Mouse (Mus musculus) stomach, postnatal 0 days (tissue): ENCODE data around the gene Zfp511. TPM values are rescaled to one million over a fixed set of nuclear protein-coding genes. Genes with fewer than 3 reads are reported as not detected.

ENCODE experiments used
- ATAC-seq: fragments of 200-750 bp; cut with Nextera tagmentation; 2 replicates; pipeline ENCODE4 v1.8.0; 2017; ENCODE audit not compliant: low FRiP score, low TSS enrichment
- DNase-seq: peaks from one replicate; pipeline ENCODE4 v3.0.0-alpha.2; 2016; ENCODE audit warnings: low spot score
- H3K27ac ChIP-seq: fragments of 300-500 bp; sonication (generic); replicated peaks from 2 replicates; pipeline ENCODE4 v1.5.1; 2014; ENCODE audit warnings: mild to moderate bottlenecking, control low read depth
- H3K27me3 ChIP-seq: fragments of 300-500 bp; sonication (generic); 2 replicates; pipeline ENCODE4 v1.6.1; 2014; ENCODE audit warnings: low read length; ENCODE audit not compliant: control insufficient read depth, insufficient read depth
- H3K36me3 ChIP-seq: fragments of 300-500 bp; sonication (generic); 2 replicates; pipeline ENCODE4 v1.6.1; 2014; ENCODE audit warnings: low read length, mixed read lengths; ENCODE audit not compliant: control insufficient read depth, insufficient read depth
- H3K4me1 ChIP-seq: fragments of 300-500 bp; sonication (generic); replicated peaks from 2 replicates; pipeline ENCODE4 v1.6.1; 2014; ENCODE audit warnings: antibody characterized with exemption; ENCODE audit not compliant: control insufficient read depth, insufficient read depth
- H3K4me2 ChIP-seq: fragments of 300-500 bp; sonication (generic); replicated peaks from 2 replicates; pipeline ENCODE4 v1.6.1; 2014; ENCODE audit warnings: low read depth, mild to moderate bottlenecking, control low read depth, moderate library complexity
- H3K4me3 ChIP-seq: fragments of 300-500 bp; sonication (generic); 2 replicates; pipeline ENCODE4 v1.5.1; 2014; ENCODE audit warnings: low read depth, low read length, control low read depth
- H3K9ac ChIP-seq: fragments of 300-500 bp; sonication (generic); 2 replicates; pipeline ENCODE4 v1.6.1; 2014; ENCODE audit warnings: mild to moderate bottlenecking, low read length, control low read depth, mixed read lengths
- H3K9me3 ChIP-seq: fragments of 300-500 bp; sonication (generic); 2 replicates; pipeline ENCODE4 v1.6.1; 2016; ENCODE audit warnings: low read length; ENCODE audit not compliant: control insufficient read depth
- CTCF ChIP-seq: IDR thresholded peaks from 2 replicates; pipeline ENCODE4 v1.5.1; 2016; ENCODE audit warnings: antibody characterized with exemption, low read depth, mild to moderate bottlenecking, moderate library complexity
- EP300 ChIP-seq: optimal IDR thresholded peaks from 2 replicates; pipeline ENCODE3; 2016; ENCODE audit warnings: antibody characterized with exemption
- WGBS: fragments of 180-500 bp; shearing (Covaris S2); extraction: QIAGEN DNeasy Blood & Tissue Kit; methylation state at CpG from one replicate; pipeline ENCODE4 v1.1.7; 2014; 5-methylcytosine and 5-hydroxymethylcytosine counted together
- polyA plus RNA-seq: library from polyadenylated mRNA; unstranded; fragments of >200 nt; fragmentation: Nextera tagmentation; extraction: Ambion mirVana; gene quantifications from 2 replicates; pipeline ENCODE4 v1.2.1, GENCODE M21; 2015

Zfp511 gene
- polyA plus RNA-seq, 1 experiment from 2014 or later, result 20.7 TPM

DNA sequence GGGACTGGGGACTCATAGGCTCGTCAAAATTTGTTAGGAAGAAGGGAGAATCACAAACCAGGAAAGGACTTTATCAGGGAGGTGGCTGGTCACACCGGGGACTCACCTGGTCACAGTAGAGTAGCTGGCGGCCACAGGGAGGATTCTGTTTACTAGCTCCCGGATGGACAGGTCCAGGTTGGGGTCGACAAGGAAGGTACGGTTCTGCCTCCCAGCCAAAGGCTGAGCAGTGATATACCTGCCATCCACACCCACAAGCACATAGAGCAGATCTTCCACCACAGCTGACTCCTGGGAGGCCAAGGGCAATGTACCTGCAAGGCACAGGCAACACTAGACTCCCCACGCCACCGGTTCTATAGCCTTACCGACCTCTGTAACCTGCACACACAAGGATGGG, 28.4 kb upstream of the Zfp511 start:
- ATAC-seq (no peak), DNase-seq (no peak)
- TF ChIP-seq EP300 (no peak), CTCF (no peak)
- 94% methylated on average over 9 of the region's 9 CpGs for WGBS
- no peaks in the 10 kb centered on the region for H3K27me3 ChIP-seq
- H3K4me1 ChIP-seq, result no peaks in the 10 kb centered on the region
- H3K4me3 ChIP-seq, result no peak overlapping the region
- no peak overlapping the region for H3K4me2 ChIP-seq
- peaks cover 8% of the 10 kb centered on the region; the same call in 1 of the 2 replicates for H3K36me3 ChIP-seq
- no peaks in the 10 kb centered on the region for H3K9me3 ChIP-seq
- no peak overlapping the region for H3K27ac ChIP-seq
- H3K9ac ChIP-seq, result no peak overlapping the region

DNA sequence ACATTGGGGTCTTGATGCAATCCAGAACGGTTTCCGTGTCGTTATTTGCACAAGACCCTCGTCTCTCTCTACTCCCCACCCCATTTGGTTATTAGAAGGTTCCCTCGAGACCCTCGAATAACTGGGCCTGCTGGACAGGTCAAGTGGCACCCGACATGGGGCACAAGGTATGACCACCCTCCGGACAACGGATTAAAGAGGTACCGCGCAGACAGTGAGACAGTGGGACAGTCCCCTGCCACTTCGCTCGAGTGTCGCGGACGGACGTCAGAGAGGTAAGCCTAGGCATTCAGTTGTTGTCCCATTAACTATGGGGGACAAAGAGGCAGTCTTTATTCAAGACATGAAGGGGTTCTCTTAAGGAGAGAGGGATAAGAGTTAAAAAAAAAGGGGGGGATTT, 24.9 kb upstream of the Zfp511 start:
- 98% methylated on average over 17 of the region's 17 CpGs for WGBS
- TF ChIP-seq EP300 (no peak), CTCF (no peak)
- Histone ChIP-seq H3K27me3 (no peaks in the 10 kb centered on the region), H3K4me2 (no peak overlapping the region), H3K4me1 (no peaks in the 10 kb centered on the region), H3K9ac (no peak overlapping the region), H3K36me3 (peaks cover 2% of the 10 kb centered on the region; the same call in 1 of the 2 replicates), H3K4me3 (no peak overlapping the region), H3K9me3 (no peaks in the 10 kb centered on the region), H3K27ac (no peak overlapping the region)
- DNase-seq (no peak), ATAC-seq (no peak)

DNA sequence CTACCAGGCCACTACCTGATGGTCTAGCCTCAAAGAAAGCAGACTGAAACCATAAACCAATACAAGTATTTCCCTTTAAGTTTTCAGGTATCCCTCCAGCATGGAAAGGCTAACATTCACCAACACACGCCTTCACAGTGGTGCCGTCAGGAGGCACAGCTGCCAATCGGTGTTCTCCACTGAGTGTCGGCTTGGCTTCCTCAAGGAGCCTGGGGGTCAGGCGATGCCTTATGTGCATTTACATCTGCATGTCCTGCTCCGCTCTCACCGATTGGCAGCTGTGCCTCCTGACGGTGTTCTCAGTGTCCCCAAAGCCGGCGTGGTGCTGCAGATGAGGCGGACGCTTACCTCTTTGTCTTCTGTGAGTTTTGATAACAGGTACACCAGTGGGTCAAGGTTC, 4.4 kb upstream of the Zfp511 start:
- TF ChIP-seq CTCF, result no peak
- no peak for TF ChIP-seq EP300
- Histone ChIP-seq H3K27me3 (no peaks in the 10 kb centered on the region), H3K9me3 (no peaks in the 10 kb centered on the region), H3K4me3 (no peak overlapping the region), H3K4me1 (peaks cover 3% of the 10 kb centered on the region; the same call in 1 of the 2 replicates), H3K27ac (no peak overlapping the region), H3K4me2 (no peak overlapping the region), H3K9ac (no peak overlapping the region), H3K36me3 (peaks cover 26% of the 10 kb centered on the region)
- ATAC-seq (no peak), DNase-seq (no peak)
- 95% methylated on average over 12 of the region's 12 CpGs for WGBS

DNA sequence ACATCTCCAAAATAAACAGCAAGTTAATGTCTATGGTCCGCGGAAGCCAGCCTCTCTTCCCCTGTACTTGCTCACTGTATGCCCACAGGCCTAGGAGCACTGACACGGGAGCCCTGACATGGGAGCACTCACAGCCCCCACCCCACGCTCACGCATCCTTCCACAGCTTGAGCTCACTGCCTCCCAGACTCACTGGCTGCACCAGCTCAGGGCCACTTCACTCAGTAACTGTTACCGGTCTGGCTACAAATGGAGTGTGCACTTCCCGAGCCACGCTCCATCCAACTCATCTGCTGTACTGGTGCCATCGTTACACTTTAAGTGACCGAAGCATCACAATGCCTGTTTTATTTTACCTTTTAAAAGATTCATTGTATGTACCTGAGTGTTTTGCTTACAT, 3.8 kb upstream of the Zfp511 start:
- DNase-seq (no peak), ATAC-seq (no peak)
- Histone ChIP-seq H3K4me2 (no peak overlapping the region), H3K4me1 (peaks cover 3% of the 10 kb centered on the region; the same call in 1 of the 2 replicates), H3K9ac (no peak overlapping the region), H3K36me3 (peaks cover 26% of the 10 kb centered on the region), H3K27me3 (no peaks in the 10 kb centered on the region), H3K4me3 (no peak overlapping the region), H3K27ac (no peak overlapping the region), H3K9me3 (no peaks in the 10 kb centered on the region)
- 92% methylated on average over 10 of the region's 10 CpGs for WGBS
- no peak for TF ChIP-seq CTCF
- TF ChIP-seq EP300, result no peak

DNA sequence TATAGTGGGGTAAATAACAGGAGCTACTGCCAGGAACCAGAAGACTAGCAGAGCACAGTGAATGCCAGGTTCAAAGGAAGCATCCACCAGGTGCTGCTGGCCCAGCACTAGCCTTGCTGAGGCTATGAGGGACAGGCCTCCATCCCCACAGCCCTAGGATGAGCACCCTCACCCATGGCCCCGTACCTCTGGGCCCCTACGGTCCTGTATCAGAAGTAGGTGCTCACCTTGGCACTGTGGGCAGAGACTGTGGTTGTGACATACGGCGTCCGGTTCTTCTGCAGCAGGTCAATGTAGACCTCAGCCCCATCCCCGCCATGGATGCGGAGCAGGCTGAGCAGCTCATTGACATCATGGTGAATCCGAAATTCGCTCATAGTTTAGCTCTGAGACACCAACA, 2.8 kb upstream of the Zfp511 start:
- DNase-seq, result no peak

DNA sequence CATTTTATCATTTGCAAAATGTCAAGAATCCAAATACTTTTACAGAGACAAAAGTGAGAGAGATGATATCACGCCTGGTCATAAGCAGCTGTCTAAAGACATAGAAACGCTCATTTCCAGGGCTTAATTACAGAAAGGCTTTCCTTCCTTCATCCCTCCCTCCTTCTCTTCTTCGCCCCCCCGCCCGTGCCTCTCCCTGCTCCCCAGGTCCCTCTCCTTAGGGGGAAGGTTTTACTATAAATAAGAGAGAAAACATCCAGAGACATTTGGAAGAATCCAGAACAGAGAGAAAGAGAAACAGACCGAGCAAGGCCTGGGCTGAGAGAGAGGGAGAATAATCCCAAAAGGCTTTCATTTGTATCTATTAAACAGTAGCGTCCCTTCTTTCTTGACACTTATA, 735 bp upstream of the Zfp511 start:
- Histone ChIP-seq H3K27me3 (no peaks in the 10 kb centered on the region), H3K27ac (peak overlapping the region; percentile 88), H3K36me3 (peaks cover 7% of the 10 kb centered on the region), H3K9me3 (no peaks in the 10 kb centered on the region), H3K4me3 (peak overlapping the region; percentile 76), H3K4me1 (peaks cover 3% of the 10 kb centered on the region; the same call in 1 of the 2 replicates), H3K9ac (peak overlapping the region; percentile 88), H3K4me2 (peak overlapping the region; percentile 88)
- no peak for TF ChIP-seq EP300
- no peak for TF ChIP-seq CTCF
- no peak for ATAC-seq
- WGBS, result 7% methylated on average over 7 of the region's 7 CpGs
- no peak for DNase-seq

More for the DNA sequence above, 2.8 kb upstream of the Zfp511 start:
- Histone ChIP-seq H3K27ac (no peak overlapping the region), H3K4me2 (no peak overlapping the region), H3K9ac (no peak overlapping the region), H3K27me3 (no peaks in the 10 kb centered on the region), H3K4me1 (peaks cover 3% of the 10 kb centered on the region; the same call in 1 of the 2 replicates), H3K4me3 (no peak overlapping the region), H3K9me3 (no peaks in the 10 kb centered on the region), H3K36me3 (peaks cover 22% of the 10 kb centered on the region)
- ATAC-seq, result no peak
- 96% methylated on average over 9 of the region's 9 CpGs for WGBS
- TF ChIP-seq CTCF (no peak), EP300 (no peak)
